Mouse (Mus musculus): ENCODE measurements around the gene Gm5678. TPM values are rescaled to one million over a fixed set of nuclear protein-coding genes. Genes with fewer than 3 reads are reported as not detected.

Gene Gm5678
- 4.3 TPM for polyA plus RNA-seq (2021)

DNA sequence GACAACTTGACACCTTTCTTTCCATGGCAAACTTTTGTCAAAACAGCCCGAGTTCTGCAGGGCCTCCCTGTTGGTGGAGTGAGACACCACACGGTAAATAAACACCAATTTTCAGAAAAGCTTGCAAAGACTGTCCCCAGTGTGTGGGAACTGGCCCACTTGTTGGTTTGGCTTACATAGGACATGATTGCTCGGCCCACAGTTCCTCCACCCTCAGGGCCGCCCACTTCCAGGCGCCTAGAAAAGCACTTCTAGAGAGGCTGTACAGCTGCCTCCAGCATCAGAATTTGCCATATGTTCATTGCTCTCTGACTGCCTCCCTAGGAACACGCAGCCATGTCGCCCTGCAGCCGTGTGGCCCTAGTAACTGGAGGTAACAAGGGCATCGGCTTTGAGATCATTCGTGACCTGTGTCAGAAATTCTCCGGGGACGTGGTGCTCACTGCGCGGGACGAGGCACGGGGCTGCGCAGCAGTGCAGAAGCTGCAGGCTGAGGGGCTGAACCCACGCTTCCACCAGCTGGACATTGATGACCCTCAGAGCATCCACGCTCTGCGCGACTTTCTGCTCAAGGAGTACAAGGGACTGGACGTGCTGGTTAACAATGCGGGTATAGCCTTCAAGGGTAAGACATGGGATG, at the start of gene Gm5678:
TSS of gene Gm5678 (plus strand) at position 337 of the 640 bp plus-strand sequence.
- no peak for DNase-seq (ENCODE audit: low read depth, low spot score)
- TF ChIP-seq CTCF (IDR thresholded peaks at IDR 0.05) = no peak
- ATAC-seq = no peak
- ChIA-PET POLR2A (no interaction called here), CTCF (interaction anchor here (1.6 kb wide), 1 partner anchor 12 kb away, joined by 8 read pairs; no protein-coding TSS in a partner anchor)
- in situ Hi-C loops (cut with MboI; ENCODE audit: low pct_unique_long_range_greater_than_20kb) = no loop called here
- H3K27me3 ChIP-seq = no peaks in the 10 kb centered on the region

DNA sequence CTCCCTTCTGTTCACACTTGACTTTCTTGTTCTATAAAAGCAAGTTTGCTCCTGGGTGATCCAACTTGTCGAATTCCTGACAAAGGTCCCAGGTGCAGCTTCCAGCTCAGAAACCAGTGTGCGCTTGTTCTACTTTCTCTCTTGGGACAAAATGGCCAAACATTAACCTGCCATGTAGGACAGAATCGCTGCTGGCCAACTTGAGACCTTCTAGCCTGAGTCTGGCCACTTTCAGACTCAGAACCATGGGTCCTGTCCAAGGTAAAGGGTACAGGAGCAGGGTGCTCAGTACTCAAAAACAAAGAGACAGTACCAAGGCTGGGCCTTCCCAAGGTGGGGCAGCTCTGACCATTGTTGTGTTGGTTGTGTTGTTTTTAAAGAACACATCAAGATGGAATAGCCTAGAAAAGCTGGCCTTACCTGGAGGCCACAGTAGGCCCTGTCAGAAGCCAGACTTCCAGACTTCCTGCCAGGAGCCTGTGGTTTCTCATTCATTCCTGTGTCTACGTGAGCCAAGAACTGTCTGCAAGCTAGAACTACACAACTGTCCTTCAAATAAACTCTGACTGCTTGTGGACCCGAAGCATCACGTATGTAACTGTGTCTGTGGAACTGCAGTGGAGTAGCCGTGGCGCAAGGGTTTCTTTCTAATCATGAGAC, 49.4 kb upstream of the Gm5678 start:
- DNase-seq (ENCODE audit: low read depth, low spot score) (no peak), ATAC-seq (no peak)
- no peak for TF ChIP-seq CTCF (IDR thresholded peaks at IDR 0.05)
- in situ Hi-C loops (cut with MboI; ENCODE audit: low pct_unique_long_range_greater_than_20kb) = no loop called here
- ChIA-PET POLR2A (no interaction called here), CTCF (interaction anchor here (1.6 kb wide), 1 partner anchor 9 kb away, joined by 6 read pairs; no protein-coding TSS in a partner anchor)
- H3K27me3 ChIP-seq = no peaks in the 10 kb centered on the region

GRCm38 (mm10) chr16:93581125-93581524, 46.8 kb upstream of the Gm5678 start:
- CTCF ChIA-PET = interaction anchor here (1.1 kb wide), 1 partner anchor 1065 kb away, joined by 3 read pairs; no protein-coding TSS in a partner anchor
- DNase-seq (ENCODE audit: low read depth, low spot score) (no peak), ATAC-seq (no peak)
- H3K27me3 ChIP-seq = no peaks in the 10 kb centered on the region
- POLR2A ChIA-PET = no interaction called here
- TF ChIP-seq CTCF (IDR thresholded peaks at IDR 0.05) = no peak
- in situ Hi-C loops (cut with MboI; ENCODE audit: low pct_unique_long_range_greater_than_20kb) = no loop called here

DNA sequence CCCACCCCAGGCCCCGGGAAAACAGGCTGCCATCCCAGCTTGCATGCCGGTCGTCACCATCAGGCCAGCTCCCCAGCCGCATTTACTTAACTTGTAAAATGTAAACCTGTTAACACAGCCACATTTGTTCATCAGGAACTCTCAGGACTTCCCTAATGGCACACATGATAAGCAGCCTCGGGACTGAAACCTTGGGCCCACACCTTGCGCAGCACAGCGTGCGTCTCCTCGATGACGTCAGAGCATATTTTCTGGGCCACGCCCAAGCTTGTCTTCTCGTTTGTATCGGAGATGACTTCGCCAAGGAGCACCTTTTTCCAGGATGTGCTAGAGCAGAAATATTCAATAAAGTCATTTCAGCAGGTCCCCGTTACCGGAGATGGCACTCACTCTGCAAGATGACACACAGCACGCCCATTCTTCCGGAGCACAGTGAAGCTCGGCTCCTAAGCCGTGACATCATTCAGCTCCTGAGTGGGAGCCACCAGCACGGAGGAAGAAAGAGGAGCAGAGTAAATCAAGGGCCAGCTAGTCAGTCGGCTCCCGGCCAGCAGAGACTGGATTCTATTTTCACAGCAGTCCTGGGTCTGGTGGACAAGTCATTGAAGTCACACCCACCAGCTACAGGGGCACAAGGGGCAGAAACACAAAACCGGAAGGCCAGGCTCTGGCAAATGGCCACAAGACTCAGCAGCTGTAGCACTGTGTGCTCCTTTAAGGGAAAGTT, 42.8 kb upstream of the Gm5678 start:
- POLR2A ChIA-PET = interaction anchor here (0.6 kb wide), 1 partner anchor 26 kb away, joined by 4 read pairs; no protein-coding TSS in a partner anchor
- TF ChIP-seq CTCF (IDR thresholded peaks at IDR 0.05) = no peak
- in situ Hi-C loops (cut with MboI; ENCODE audit: low pct_unique_long_range_greater_than_20kb) = no loop called here
- ATAC-seq (no peak), DNase-seq (ENCODE audit: low read depth, low spot score) (no peak)
- H3K27me3 ChIP-seq = no peaks in the 10 kb centered on the region
- CTCF ChIA-PET = no interaction called here

DNA sequence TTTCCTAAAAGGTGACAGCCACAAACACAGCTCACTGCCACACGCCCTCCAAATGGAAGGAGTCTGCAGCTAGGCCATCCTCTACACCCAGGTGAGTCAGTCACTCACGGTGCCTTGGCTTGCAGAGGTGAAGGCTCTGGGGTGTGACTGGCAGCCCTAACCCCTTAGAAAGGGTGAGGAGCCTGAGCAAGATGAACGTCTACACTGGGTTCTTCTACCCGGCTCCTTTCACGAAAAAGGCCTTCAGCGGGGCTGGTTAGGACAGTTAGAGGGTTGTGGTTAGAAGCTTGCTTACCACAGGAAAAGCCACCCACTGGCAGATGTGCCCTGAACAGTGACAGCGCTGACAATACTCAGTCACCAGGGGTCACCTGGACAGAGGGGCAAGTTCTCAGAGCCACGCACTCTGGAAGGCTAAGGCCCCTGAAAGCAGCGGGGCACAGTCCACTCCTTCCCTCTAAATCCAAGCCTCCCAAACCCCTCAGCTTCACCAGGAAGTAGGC, 42.1 kb upstream of the Gm5678 start:
- TF ChIP-seq CTCF (IDR thresholded peaks at IDR 0.05) = no peak
- CTCF ChIA-PET = no interaction called here
- POLR2A ChIA-PET = interaction anchor here (0.6 kb wide), 1 partner anchor 27 kb away, joined by 4 read pairs; no protein-coding TSS in a partner anchor
- DNase-seq (ENCODE audit: low read depth, low spot score) (no peak), ATAC-seq (no peak)
- H3K27me3 ChIP-seq = no peaks in the 10 kb centered on the region
- in situ Hi-C loops (cut with MboI; ENCODE audit: low pct_unique_long_range_greater_than_20kb) = no loop called here

DNA sequence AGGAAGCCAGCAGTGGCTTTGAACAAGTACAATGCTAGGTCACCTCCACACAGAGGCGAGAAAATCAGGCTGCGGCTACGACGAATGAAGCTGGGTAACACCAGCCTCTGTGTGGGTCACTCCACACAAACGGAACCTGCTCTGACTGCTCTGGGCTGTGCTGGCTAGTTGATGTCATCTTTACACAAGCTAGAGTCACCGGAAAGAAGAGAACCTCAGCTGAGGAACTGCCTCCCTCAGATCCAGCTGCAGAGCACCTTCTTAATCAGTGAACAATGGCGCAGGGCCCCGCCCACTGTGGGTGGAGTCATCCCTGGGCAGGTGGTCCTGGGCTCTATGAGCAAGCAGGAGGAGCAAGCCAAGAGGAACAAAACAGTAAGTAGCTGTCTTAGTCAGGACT, 41.5 kb upstream of the Gm5678 start:
- ATAC-seq (no peak), DNase-seq (ENCODE audit: low read depth, low spot score) (no peak)
- in situ Hi-C loops (cut with MboI; ENCODE audit: low pct_unique_long_range_greater_than_20kb) = no loop called here
- TF ChIP-seq CTCF (IDR thresholded peaks at IDR 0.05) = no peak
- ChIA-PET POLR2A (no interaction called here), CTCF (interaction anchor here (1.3 to 1.8 kb wide), 2 partner anchors 8 to 11 kb away, joined by 3 to 6 read pairs; no protein-coding TSS in a partner anchor)
- no peaks in the 10 kb centered on the region for H3K27me3 ChIP-seq

DNA sequence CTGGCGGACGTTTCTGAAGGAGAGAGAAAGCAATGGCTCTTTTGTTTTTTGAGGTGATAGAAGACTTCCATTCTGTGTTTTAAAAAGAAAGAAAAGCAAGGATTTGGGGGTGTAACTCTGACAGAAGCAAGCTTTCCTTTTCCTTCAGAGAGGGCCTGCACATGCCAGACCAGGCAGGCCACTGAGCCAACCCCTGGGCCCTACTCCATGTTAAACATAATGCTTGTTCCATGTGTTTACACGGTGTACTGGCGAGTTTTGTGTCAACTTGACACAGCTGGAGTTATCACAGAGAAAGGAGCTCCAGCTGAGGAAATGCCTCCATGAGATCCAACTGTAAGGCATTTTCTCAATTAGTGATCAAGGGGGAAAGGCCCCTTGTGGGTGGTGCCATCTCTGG, 39.6 kb upstream of the Gm5678 start:
- no peak for ATAC-seq
- no peak for TF ChIP-seq CTCF (IDR thresholded peaks at IDR 0.05)
- ChIA-PET CTCF (interaction anchor here (1.6 kb wide), 1 partner anchor 11 kb away, joined by 3 read pairs; no protein-coding TSS in a partner anchor), POLR2A (no interaction called here)
- no peak for DNase-seq (ENCODE audit: low read depth, low spot score)
- H3K27me3 ChIP-seq = no peaks in the 10 kb centered on the region
- in situ Hi-C loops (cut with MboI; ENCODE audit: low pct_unique_long_range_greater_than_20kb) = no loop called here

- no peak for ATAC-seq
- POLR2A ChIA-PET = no interaction called here
- in situ Hi-C loops (cut with MboI; ENCODE audit: low pct_unique_long_range_greater_than_20kb) = no loop called here
- TF ChIP-seq CTCF (IDR thresholded peaks at IDR 0.05) = no peak
- DNase-seq (ENCODE audit: low read depth, low spot score) = no peak
- no peaks in the 10 kb centered on the region for H3K27me3 ChIP-seq
- CTCF ChIA-PET = no interaction called here
Observed at GRCm38 (mm10) chr16:93590915-93591314, 37.0 kb upstream of the Gm5678 start.

GRCm38 (mm10) chr16:93591450-93592430, 36.2 kb upstream of the Gm5678 start:
- in situ Hi-C loops (cut with MboI; ENCODE audit: low pct_unique_long_range_greater_than_20kb) = no loop called here
- H3K27me3 ChIP-seq = no peaks in the 10 kb centered on the region
- ATAC-seq = peak; percentile 64
- POLR2A ChIA-PET = no interaction called here
- CTCF ChIA-PET = no interaction called here
- TF ChIP-seq CTCF (IDR thresholded peaks at IDR 0.05) = no peak
- DNase-seq (ENCODE audit: low read depth, low spot score) = no peak

DNA sequence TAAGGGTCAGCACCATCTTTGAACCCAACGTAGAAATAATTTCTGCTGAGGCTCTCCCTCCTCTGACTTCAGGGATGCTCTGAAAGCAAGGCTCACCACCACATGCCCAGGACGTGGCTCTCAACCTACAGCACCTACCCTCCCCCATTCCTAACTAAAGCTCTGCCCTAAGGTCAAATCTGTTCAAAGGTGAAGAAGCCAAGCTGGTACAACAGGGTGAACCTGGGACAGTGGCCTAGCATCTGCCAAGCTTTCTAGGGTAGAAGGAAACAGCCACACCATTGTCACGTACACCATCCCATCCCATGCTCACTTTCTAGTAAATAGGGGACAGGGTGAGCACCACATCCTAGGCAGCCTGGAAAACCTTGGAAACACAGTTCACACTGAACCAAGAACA, 35.2 kb upstream of the Gm5678 start:
- no peak for DNase-seq (ENCODE audit: low read depth, low spot score)
- H3K27me3 ChIP-seq = no peaks in the 10 kb centered on the region
- ChIA-PET CTCF (no interaction called here), POLR2A (no interaction called here)
- TF ChIP-seq CTCF (IDR thresholded peaks at IDR 0.05) = no peak
- in situ Hi-C loops (cut with MboI; ENCODE audit: low pct_unique_long_range_greater_than_20kb) = no loop called here
- ATAC-seq = no peak

All from Patski (cell line).